Mouse (Mus musculus) megakaryocyte, embryonic 14.5 days (primary cell): Measurements from ENCODE around the gene Polr2f.

Experiments used
- FLI1 ChIP-seq: IDR thresholded peaks from 2 replicates; pipeline ENCODE4 v1.6.1; 2012; ENCODE audit warnings: low read length, inconsistent platforms, mixed read lengths
- GATA1 ChIP-seq: IDR thresholded peaks from 3 replicates; pipeline ENCODE4 v1.6.1; 2012; ENCODE audit warnings: mixed read lengths, low read length, inconsistent platforms, borderline replicate concordance

GRCm38 (mm10) chr15:79192450-79192849, 51.6 kb downstream of the Polr2f start:
- TF ChIP-seq GATA1 (no peak), FLI1 (no peak)
